Mouse (Mus musculus) small intestine, adult 2 months (tissue): Measurements from ENCODE around the gene Mrgprh. TPM values are rescaled to one million over a fixed set of nuclear protein-coding genes. Genes with fewer than 3 reads are reported as not detected.

Source experiments
- H3K27ac ChIP-seq: fragments of 200-500 bp; 2 replicates; pipeline ENCODE4 v1.5.1; 2012; ENCODE audit warnings: low read depth, low read length, control low read depth, inconsistent platforms; ENCODE audit not compliant: insufficient read depth
- H3K27me3 ChIP-seq: fragments of 200-500 bp; 2 replicates; pipeline ENCODE4 v1.6.1; 2012; ENCODE audit warnings: mild to moderate bottlenecking, moderate library complexity, low read length, inconsistent platforms; ENCODE audit not compliant: control insufficient read depth, insufficient read depth
- H3K36me3 ChIP-seq: fragments of 200-500 bp; 2 replicates; pipeline ENCODE4 v1.6.1; 2012; ENCODE audit warnings: mild to moderate bottlenecking, low read length, control low read depth, inconsistent platforms; ENCODE audit not compliant: control insufficient read depth, insufficient read depth
- H3K4me1 ChIP-seq: fragments of 200-500 bp; 2 replicates; pipeline ENCODE4 v1.6.1; 2012; ENCODE audit warnings: low read length, inconsistent platforms, mixed read lengths; ENCODE audit not compliant: control insufficient read depth, insufficient read depth, insufficient read length
- H3K4me3 ChIP-seq: fragments of 200-500 bp; 2 replicates; pipeline ENCODE4 v1.5.1; 2012; ENCODE audit warnings: low read depth, mild to moderate bottlenecking, control low read depth, inconsistent platforms, low read length, moderate library complexity
- CTCF ChIP-seq: fragments of 200-500 bp; IDR thresholded peaks from 2 replicates; pipeline ENCODE4 v1.5.1; 2012; ENCODE audit warnings: low read depth, mild to moderate bottlenecking, control low read depth, inconsistent platforms, low read length, moderate library complexity, mixed read lengths; ENCODE audit not compliant: insufficient replicate concordance, insufficient read length; ENCODE audit errors: extremely low read depth
- POLR2A ChIP-seq: fragments of 200-500 bp; IDR thresholded peaks from 2 replicates; pipeline ENCODE4 v1.6.1; 2012; ENCODE audit warnings: low read depth, mild to moderate bottlenecking, control low read depth, inconsistent platforms, low read length, moderate library complexity
- WGBS: fragments of 180-500 bp; shearing (Covaris S2); methylation state at CpG from one replicate; pipeline ENCODE4 v1.1.7; 2018; 5-methylcytosine and 5-hydroxymethylcytosine counted together
- polyA plus RNA-seq: library from polyadenylated mRNA; depleted of rRNA; stranded (reverse); fragments of >200 nt; gene quantifications from 2 replicates; pipeline ENCODE4 v1.2.3, GENCODE M21; 2012; rRNA removed

The Mrgprh gene
- not detected in 2 replicates for polyA plus RNA-seq

- Histone ChIP-seq H3K27ac (no peak within 1 kb of the TSS), H3K4me1 (no peaks in the 10 kb centered on the region), H3K27me3 (no peaks in the 10 kb centered on the region), H3K4me3 (no peak within 1 kb of the TSS), H3K36me3 (no peaks in the 10 kb centered on the region)
- no peak for TF ChIP-seq POLR2A
- no peak for TF ChIP-seq CTCF
- 77% methylated on average over 5 of the region's 5 CpGs for WGBS
These were observed at the start of gene Mrgprh for GRCm38 (mm10) chr17:12875734-12876133. Gene Mrgprh, plus strand, starts transcription at chr17:12876034.

- Histone ChIP-seq H3K27me3 (no peaks in the 10 kb centered on the region), H3K36me3 (no peaks in the 10 kb centered on the region), H3K27ac (no peak overlapping the region), H3K4me1 (peaks cover 3% of the 10 kb centered on the region; the same call in 1 of the 2 replicates), H3K4me3 (no peak overlapping the region)
- TF ChIP-seq POLR2A (no peak), CTCF (no peak)
- 72% methylated on average over 5 of the region's 5 CpGs for WGBS
These were observed 45.5 kb upstream of the Mrgprh start for GRCm38 (mm10) chr17:12830351-12830750.

GRCm38 (mm10) chr17:12832231-12832630 is 43.6 kb upstream of the Mrgprh start:
- Histone ChIP-seq H3K36me3 (no peaks in the 10 kb centered on the region), H3K4me3 (no peak overlapping the region), H3K4me1 (peaks cover 3% of the 10 kb centered on the region; the same call in 1 of the 2 replicates), H3K27me3 (no peaks in the 10 kb centered on the region), H3K27ac (peak overlapping the region; percentile 43; the same call in 1 of the 2 replicates)
- TF ChIP-seq POLR2A (no peak), CTCF (no peak)
- WGBS = 68% methylated on average over 3 of the region's 3 CpGs

- H3K27ac ChIP-seq = peak overlapping the region; percentile 43; the same call in 1 of the 2 replicates
- 69% methylated on average over 4 of the region's 4 CpGs for WGBS
These were observed 43.2 kb upstream of the Mrgprh start for GRCm38 (mm10) chr17:12832657-12833056.

GRCm38 (mm10) chr17:12834317-12834716 is 41.5 kb upstream of the Mrgprh start:
- no peak for TF ChIP-seq CTCF
- no peak for TF ChIP-seq POLR2A
- Histone ChIP-seq H3K36me3 (no peaks in the 10 kb centered on the region), H3K4me1 (peaks cover 3% of the 10 kb centered on the region; the same call in 1 of the 2 replicates), H3K4me3 (no peak overlapping the region), H3K27me3 (no peaks in the 10 kb centered on the region), H3K27ac (no peak overlapping the region)
- WGBS = 80% methylated on average over 3 of the region's 3 CpGs

More at GRCm38 (mm10) chr17:12832657-12833056, 43.2 kb upstream of the Mrgprh start:
- TF ChIP-seq POLR2A = no peak
- TF ChIP-seq CTCF = no peak
- Histone ChIP-seq H3K4me1 (peaks cover 3% of the 10 kb centered on the region; the same call in 1 of the 2 replicates), H3K27me3 (no peaks in the 10 kb centered on the region), H3K4me3 (no peak overlapping the region), H3K36me3 (no peaks in the 10 kb centered on the region)

- 77% methylated on average over 3 of the region's 3 CpGs for WGBS
- TF ChIP-seq CTCF (no peak), POLR2A (no peak)
- Histone ChIP-seq H3K36me3 (no peaks in the 10 kb centered on the region), H3K27me3 (no peaks in the 10 kb centered on the region), H3K4me1 (peaks cover 3% of the 10 kb centered on the region; the same call in 1 of the 2 replicates), H3K4me3 (no peak overlapping the region), H3K27ac (no peak overlapping the region)
These were observed 41.0 kb upstream of the Mrgprh start for GRCm38 (mm10) chr17:12834826-12835225.

- 89% methylated on average over 5 of the region's 5 CpGs for WGBS
These were observed 40.1 kb upstream of the Mrgprh start for GRCm38 (mm10) chr17:12835738-12836137.

More at GRCm38 (mm10) chr17:12835738-12836137, 40.1 kb upstream of the Mrgprh start:
- no peaks in the 10 kb centered on the region for H3K36me3 ChIP-seq
- no peak overlapping the region for H3K4me3 ChIP-seq
- H3K27me3 ChIP-seq = no peaks in the 10 kb centered on the region
- no peak overlapping the region for H3K27ac ChIP-seq
- no peak for TF ChIP-seq CTCF
- no peak for TF ChIP-seq POLR2A
- H3K4me1 ChIP-seq = peaks cover 3% of the 10 kb centered on the region; the same call in 1 of the 2 replicates
